In the genomic region with DNA sequence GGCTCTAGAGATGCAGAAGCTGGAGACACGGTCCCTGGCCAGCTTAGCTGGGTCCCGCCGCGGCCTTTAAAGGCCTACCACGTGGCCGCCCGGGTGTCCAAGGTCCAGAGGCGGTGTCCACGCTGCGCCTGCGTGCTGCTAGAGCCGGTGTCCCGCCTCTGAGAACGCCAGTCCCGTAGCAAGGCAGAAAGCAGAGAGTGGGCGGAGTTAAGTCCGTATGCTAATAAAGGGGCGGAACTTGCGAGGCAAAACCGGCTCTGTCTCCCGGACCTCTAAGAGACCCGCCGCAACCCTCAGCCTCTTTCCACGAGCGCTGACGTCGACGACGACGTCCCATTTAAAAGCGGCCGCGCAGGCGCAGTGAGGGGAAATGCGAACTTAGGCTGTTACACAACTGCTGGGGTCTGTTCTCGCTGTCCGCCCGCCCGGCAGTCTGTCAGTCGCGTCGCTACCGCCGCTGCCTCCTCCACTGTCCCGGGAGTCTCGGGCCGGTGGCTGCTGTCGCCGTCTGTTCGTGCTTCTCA, we compare ENCODE assay signal across 8 mouse cellular contexts. TPM values are rescaled to one million over a fixed set of nuclear protein-coding genes. Genes with fewer than 3 reads are reported as not detected.
A peak's percentile ranks its signal among the peaks of the same experiment; 100 is the strongest.
DNase-seq lines count a peak whose midpoint lies in the region; ATAC-seq and TF ChIP-seq lines count a peak whose summit lies in the region.

TSS of gene Top1 (plus strand) at position 275 of the 524 bp plus-strand sequence.

- H3K4me2 ChIP-seq in embryonic facial prominence, embryonic 13.5 days = peak within 1 kb of the TSS; percentile 75
- peak within 1 kb of the TSS; percentile 78 for H3K4me2 ChIP-seq in limb, embryonic 12.5 days
- peak within 1 kb of the TSS; percentile 59 for H3K4me2 ChIP-seq in midbrain, embryonic 15.5 days

- H3K4me1 ChIP-seq in embryonic facial prominence, embryonic 13.5 days = peaks cover 18% of the 10 kb centered on the region
- H3K4me1 ChIP-seq in kidney, adult 2 months (ENCODE audit: control insufficient read depth, insufficient read depth, low read length) = peaks cover 8% of the 10 kb centered on the region; the same call in 1 of the 2 replicates
- peaks cover 19% of the 10 kb centered on the region for H3K4me1 ChIP-seq in limb, embryonic 12.5 days (replicated peaks)
- H3K4me1 ChIP-seq in midbrain, embryonic 15.5 days = peaks cover 24% of the 10 kb centered on the region
- no peaks in the 10 kb centered on the region for H3K4me1 ChIP-seq in spleen, adult 2 months (ENCODE audit: control insufficient read depth, insufficient read depth, insufficient read length)

- H3K27ac ChIP-seq in embryonic facial prominence, embryonic 13.5 days = peak within 1 kb of the TSS; percentile 99
- peak within 1 kb of the TSS; percentile 97 for H3K27ac ChIP-seq in kidney, adult 2 months (ENCODE audit: insufficient read depth, low read depth, low read length)
- H3K27ac ChIP-seq in limb, embryonic 12.5 days = peak within 1 kb of the TSS; percentile 99
- H3K27ac ChIP-seq in midbrain, embryonic 15.5 days = peak within 1 kb of the TSS; percentile 97
- peak within 1 kb of the TSS; percentile 90 for H3K27ac ChIP-seq in spleen, adult 2 months (ENCODE audit: insufficient read depth, low read length)

- no peaks in the 10 kb centered on the region for H3K36me3 ChIP-seq in embryonic facial prominence, embryonic 13.5 days
- no peaks in the 10 kb centered on the region for H3K36me3 ChIP-seq in kidney, adult 2 months (ENCODE audit: control insufficient read depth, insufficient read depth, low read length)
- H3K36me3 ChIP-seq in limb, embryonic 12.5 days = no peaks in the 10 kb centered on the region
- H3K36me3 ChIP-seq in midbrain, embryonic 15.5 days (replicated peaks) = no peaks in the 10 kb centered on the region
- H3K36me3 ChIP-seq in spleen, adult 2 months (ENCODE audit: control insufficient read depth, insufficient read depth, low read length) = peaks cover 2% of the 10 kb centered on the region; the same call in 1 of the 2 replicates

- TF ChIP-seq CTCF in kidney, adult 2 months (conservative IDR thresholded peaks at IDR 0.05; ENCODE audit: insufficient read depth, insufficient read length, low read depth, low read length) = no peak
- no peak for TF ChIP-seq CTCF in spleen, adult 2 months (IDR thresholded peaks at IDR 0.05; ENCODE audit: extremely low read depth, insufficient read depth, insufficient read length, insufficient replicate concordance)

- peak; percentile 96 for ATAC-seq in embryonic facial prominence, embryonic 13.5 days (ENCODE audit: insufficient number of reproducible peaks, insufficient read depth, low FRiP score, low TSS enrichment, low read depth)
- ATAC-seq in limb, embryonic 12.5 days (ENCODE audit: insufficient number of reproducible peaks, insufficient read depth, low FRiP score, low TSS enrichment, low read depth) = peak; percentile 96
- peak; percentile 98 for ATAC-seq in midbrain, embryonic 15.5 days (replicated peaks)

- TF ChIP-seq POLR2A in kidney, adult 2 months (IDR thresholded peaks at IDR 0.05; ENCODE audit: low read depth, low read length) = peak; percentile 97
- TF ChIP-seq POLR2A in spleen, adult 2 months (IDR thresholded peaks at IDR 0.05; ENCODE audit: low read depth, low read length) = peak; percentile 72

- DNase-seq in 3134 (ENCODE audit: extremely low read depth, insufficient read length, low spot score) = peak; percentile 98
- peak; percentile 98 to 99 for DNase-seq in adrenal gland, postnatal 36 days
- peak; percentile 99 to 100 for DNase-seq in heart, adult 18-20 months
- DNase-seq in kidney, adult 2 months = peak; percentile 100
- peak; percentile 97 to 98 for DNase-seq in spleen, adult 2 months (ENCODE audit: low read depth in 1 of 2, low spot score in 2 of 2)

- peak within 1 kb of the TSS; percentile 90 for H3K4me3 ChIP-seq in embryonic facial prominence, embryonic 13.5 days
- H3K4me3 ChIP-seq in kidney, adult 2 months (ENCODE audit: insufficient read depth, low read depth, low read length) = peak within 1 kb of the TSS; percentile 67
- H3K4me3 ChIP-seq in limb, embryonic 12.5 days (replicated peaks) = peak within 1 kb of the TSS; percentile 99
- peak within 1 kb of the TSS; percentile 83 for H3K4me3 ChIP-seq in midbrain, embryonic 15.5 days
- peak within 1 kb of the TSS; percentile 89 for H3K4me3 ChIP-seq in spleen, adult 2 months (ENCODE audit: extremely low read depth, insufficient read depth, insufficient read length)

- no peaks in the 10 kb centered on the region for H3K9me3 ChIP-seq in embryonic facial prominence, embryonic 13.5 days
- no peaks in the 10 kb centered on the region for H3K9me3 ChIP-seq in limb, embryonic 12.5 days
- H3K9me3 ChIP-seq in midbrain, embryonic 15.5 days = no peaks in the 10 kb centered on the region

- H3K27me3 ChIP-seq in embryonic facial prominence, embryonic 13.5 days = no peaks in the 10 kb centered on the region
- no peaks in the 10 kb centered on the region for H3K27me3 ChIP-seq in kidney, adult 2 months (replicated peaks; ENCODE audit: control insufficient read depth, insufficient read depth, low read length)
- H3K27me3 ChIP-seq in limb, embryonic 12.5 days = no peaks in the 10 kb centered on the region
- H3K27me3 ChIP-seq in midbrain, embryonic 15.5 days (replicated peaks) = no peaks in the 10 kb centered on the region
- no peaks in the 10 kb centered on the region for H3K27me3 ChIP-seq in spleen, adult 2 months (ENCODE audit: control insufficient read depth, insufficient read depth, low read length)

- WGBS in embryonic facial prominence, embryonic 13.5 days = under 1% methylated on average over 50 of the region's 50 CpGs
- WGBS in kidney, adult 2 months = under 1% methylated on average over 50 of the region's 50 CpGs
- under 1% methylated on average over 50 of the region's 50 CpGs for WGBS in limb, embryonic 12.5 days
- under 1% methylated on average over 50 of the region's 50 CpGs for WGBS in midbrain, embryonic 15.5 days
- under 1% methylated on average over 42 of the region's 50 CpGs for WGBS in spleen, adult 2 months

- H3K9ac ChIP-seq in embryonic facial prominence, embryonic 13.5 days = peak within 1 kb of the TSS; percentile 100
- peak within 1 kb of the TSS; percentile 100 for H3K9ac ChIP-seq in limb, embryonic 12.5 days (replicated peaks)
- peak within 1 kb of the TSS; percentile 96 for H3K9ac ChIP-seq in midbrain, embryonic 15.5 days

RNA-seq across cellular contexts. Expression of gene Top1, which starts in this region (rescaled TPM):
- 10 to 100 TPM; 79.6 to 97.2 TPM for total RNA-seq in adrenal gland, postnatal 36 days (2021)
- 105 and 107 TPM in 2 replicates for polyA plus RNA-seq in embryonic facial prominence, embryonic 13.5 days (2015; fragmentation: Nextera tagmentation; extraction: Ambion mirVana)
- 10 to 100 TPM; 39.9 to 42.8 TPM for total RNA-seq in heart, adult 18-20 months (2021)
- 7.0 and 9.2 TPM in 2 replicates for polyA plus RNA-seq in kidney, adult 2 months (2012; rRNA removed)
- polyA plus RNA-seq in limb, embryonic 12.5 days (2016; fragmentation: Nextera tagmentation; extraction: Ambion mirVana) = 111 and 117 TPM in 2 replicates
- polyA plus RNA-seq in midbrain, embryonic 15.5 days (2015; fragmentation: Nextera tagmentation; extraction: Ambion mirVana) = 75.2 and 81.1 TPM in 2 replicates
- 9.4 and 13.5 TPM in 2 replicates for polyA plus RNA-seq in spleen, adult 2 months (2012; rRNA removed)

Comparison
In these comparisons a context has a peak if more than half of its experiments do, and no peak if none do; other contexts are left out.
1. Peak in every context shown above with its lines: DNase-seq, ATAC-seq, H3K4me3 ChIP-seq and H3K27ac ChIP-seq.